Mouse (Mus musculus): Measurements from ENCODE around the gene Prkcb. TPM values are rescaled to one million over a fixed set of nuclear protein-coding genes. Genes with fewer than 3 reads are reported as not detected.

The Prkcb gene
- polyA plus RNA-seq, 1 experiment from 2014 or later, result 6.2 TPM

GRCm38 (mm10) chr7:122406625-122407024 is 118.1 kb downstream of the Prkcb start:
- ATAC-seq (ENCODE audit: extremely low read depth, insufficient number of reproducible peaks, low FRiP score, low TSS enrichment), result no peak
- H3K4me1 ChIP-seq, result peaks cover 17% of the 10 kb centered on the region
- H3K27ac ChIP-seq (replicated peaks), result no peak overlapping the region
- no peaks in the 10 kb centered on the region for H3K27me3 ChIP-seq (replicated peaks)
- no peak overlapping the region for H3K9ac ChIP-seq
- no peaks in the 10 kb centered on the region for H3K36me3 ChIP-seq
- WGBS, result 62% methylated on average over 13 of the region's 13 CpGs
- H3K4me3 ChIP-seq, result no peak overlapping the region
- no peaks in the 10 kb centered on the region for H3K9me3 ChIP-seq
- no peak overlapping the region for H3K4me2 ChIP-seq

GRCm38 (mm10) chr7:122409945-122410344 is 121.4 kb downstream of the Prkcb start:
- H3K27ac ChIP-seq (replicated peaks), result no peak overlapping the region
- ATAC-seq (ENCODE audit: extremely low read depth, insufficient number of reproducible peaks, low FRiP score, low TSS enrichment), result no peak
- no peaks in the 10 kb centered on the region for H3K36me3 ChIP-seq
- H3K27me3 ChIP-seq (replicated peaks), result no peaks in the 10 kb centered on the region
- H3K4me1 ChIP-seq, result peaks cover 4% of the 10 kb centered on the region
- H3K9ac ChIP-seq, result no peak overlapping the region
- H3K4me2 ChIP-seq, result no peak overlapping the region
- H3K4me3 ChIP-seq, result no peak overlapping the region
- 60% methylated on average over 6 of the region's 6 CpGs for WGBS
- H3K9me3 ChIP-seq, result no peaks in the 10 kb centered on the region

GRCm38 (mm10) chr7:122410873-122411272 is 122.3 kb downstream of the Prkcb start:
- no peak overlapping the region for H3K27ac ChIP-seq (replicated peaks)
- no peak overlapping the region for H3K4me3 ChIP-seq
- ATAC-seq (ENCODE audit: extremely low read depth, insufficient number of reproducible peaks, low FRiP score, low TSS enrichment), result no peak
- H3K4me2 ChIP-seq, result no peak overlapping the region
- H3K9ac ChIP-seq, result no peak overlapping the region
- H3K9me3 ChIP-seq, result no peaks in the 10 kb centered on the region
- H3K36me3 ChIP-seq, result no peaks in the 10 kb centered on the region
- WGBS, result 72% methylated on average over 3 of the region's 3 CpGs
- no peaks in the 10 kb centered on the region for H3K4me1 ChIP-seq
- no peaks in the 10 kb centered on the region for H3K27me3 ChIP-seq (replicated peaks)

GRCm38 (mm10) chr7:122413231-122413630 is 124.7 kb downstream of the Prkcb start:
- Histone ChIP-seq H3K27me3 (replicated peaks) (no peaks in the 10 kb centered on the region), H3K9me3 (no peaks in the 10 kb centered on the region), H3K4me3 (no peak overlapping the region), H3K9ac (no peak overlapping the region), H3K36me3 (no peaks in the 10 kb centered on the region), H3K4me1 (no peaks in the 10 kb centered on the region), H3K27ac (replicated peaks) (no peak overlapping the region), H3K4me2 (no peak overlapping the region)
- 70% methylated on average over 6 of the region's 6 CpGs for WGBS
- no peak for ATAC-seq (ENCODE audit: extremely low read depth, insufficient number of reproducible peaks, low FRiP score, low TSS enrichment)

DNA sequence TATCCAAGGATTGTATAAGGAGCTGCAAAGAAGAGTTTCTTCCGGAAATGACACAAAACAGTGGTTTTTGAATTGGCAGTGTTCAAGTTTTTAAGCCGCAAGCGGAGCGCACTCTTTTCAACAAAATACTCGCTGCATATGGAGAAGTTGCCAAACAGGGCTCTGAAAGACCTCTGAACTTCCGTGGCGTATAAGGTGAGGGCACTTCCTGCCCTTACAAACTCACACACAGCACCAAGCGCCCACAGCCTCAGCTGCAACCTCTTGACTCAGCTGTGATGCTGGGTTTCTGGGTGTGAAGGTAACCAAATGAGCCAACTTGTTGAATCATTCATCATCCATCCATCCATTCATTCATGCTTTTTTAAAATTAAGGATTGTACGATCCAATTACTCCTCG is 125.6 kb downstream of the Prkcb start:
- ATAC-seq (ENCODE audit: extremely low read depth, insufficient number of reproducible peaks, low FRiP score, low TSS enrichment), result no peak
- WGBS, result 84% methylated on average over 10 of the region's 10 CpGs
- no peaks in the 10 kb centered on the region for H3K27me3 ChIP-seq (replicated peaks)
- H3K4me3 ChIP-seq, result no peak overlapping the region
- no peaks in the 10 kb centered on the region for H3K36me3 ChIP-seq
- H3K4me1 ChIP-seq, result no peaks in the 10 kb centered on the region
- no peak overlapping the region for H3K27ac ChIP-seq (replicated peaks)
- H3K4me2 ChIP-seq, result no peak overlapping the region
- no peaks in the 10 kb centered on the region for H3K9me3 ChIP-seq
- no peak overlapping the region for H3K9ac ChIP-seq

DNA sequence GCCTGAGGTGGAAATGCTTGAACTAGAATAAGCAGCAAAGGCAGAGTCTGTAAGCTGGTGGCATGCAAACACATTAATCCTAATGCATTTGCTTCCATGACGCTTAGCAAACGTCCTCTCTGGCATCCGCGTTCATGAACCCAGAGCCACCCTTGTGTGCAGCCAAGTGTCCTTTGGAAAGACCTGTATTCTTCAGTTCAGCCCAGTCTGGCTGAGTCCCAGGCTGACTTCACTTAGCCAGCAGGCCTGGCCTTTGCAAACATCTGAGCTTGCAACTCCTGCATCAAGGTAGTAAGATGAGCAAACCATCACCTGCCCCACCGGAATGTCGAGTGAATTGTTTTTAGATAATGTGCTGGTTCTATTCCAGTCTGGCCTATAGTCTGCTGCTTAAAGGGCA is 126.1 kb downstream of the Prkcb start:
- no peak for ATAC-seq (ENCODE audit: extremely low read depth, insufficient number of reproducible peaks, low FRiP score, low TSS enrichment)
- no peak overlapping the region for H3K27ac ChIP-seq (replicated peaks)
- no peak overlapping the region for H3K9ac ChIP-seq

GRCm38 (mm10) chr7:122415387-122415786 is 126.8 kb downstream of the Prkcb start:
- H3K9ac ChIP-seq, result no peak overlapping the region
- no peak overlapping the region for H3K4me2 ChIP-seq
- H3K27me3 ChIP-seq (replicated peaks), result no peaks in the 10 kb centered on the region
- ATAC-seq (ENCODE audit: extremely low read depth, insufficient number of reproducible peaks, low FRiP score, low TSS enrichment), result no peak
- WGBS, result 69% methylated on average over 9 of the region's 9 CpGs
- H3K36me3 ChIP-seq, result no peaks in the 10 kb centered on the region
- no peak overlapping the region for H3K4me3 ChIP-seq
- H3K27ac ChIP-seq (replicated peaks), result no peak overlapping the region
- no peaks in the 10 kb centered on the region for H3K9me3 ChIP-seq
- no peaks in the 10 kb centered on the region for H3K4me1 ChIP-seq

More for the DNA sequence above, 126.1 kb downstream of the Prkcb start:
- H3K36me3 ChIP-seq, result no peaks in the 10 kb centered on the region
- H3K4me3 ChIP-seq, result no peak overlapping the region
- H3K4me2 ChIP-seq, result no peak overlapping the region
- H3K4me1 ChIP-seq, result no peaks in the 10 kb centered on the region
- no peaks in the 10 kb centered on the region for H3K27me3 ChIP-seq (replicated peaks)
- no peaks in the 10 kb centered on the region for H3K9me3 ChIP-seq
- 78% methylated on average over 6 of the region's 6 CpGs for WGBS

- 59% methylated on average over 12 of the region's 12 CpGs for WGBS
- Histone ChIP-seq H3K27me3 (replicated peaks) (no peaks in the 10 kb centered on the region), H3K4me2 (no peak overlapping the region), H3K27ac (replicated peaks) (no peak overlapping the region), H3K36me3 (no peaks in the 10 kb centered on the region), H3K9me3 (no peaks in the 10 kb centered on the region), H3K9ac (no peak overlapping the region), H3K4me3 (no peak overlapping the region), H3K4me1 (no peaks in the 10 kb centered on the region)
- ATAC-seq (ENCODE audit: extremely low read depth, insufficient number of reproducible peaks, low FRiP score, low TSS enrichment), result no peak
Measured at GRCm38 (mm10) chr7:122415904-122416303, 127.4 kb downstream of the Prkcb start.

DNA sequence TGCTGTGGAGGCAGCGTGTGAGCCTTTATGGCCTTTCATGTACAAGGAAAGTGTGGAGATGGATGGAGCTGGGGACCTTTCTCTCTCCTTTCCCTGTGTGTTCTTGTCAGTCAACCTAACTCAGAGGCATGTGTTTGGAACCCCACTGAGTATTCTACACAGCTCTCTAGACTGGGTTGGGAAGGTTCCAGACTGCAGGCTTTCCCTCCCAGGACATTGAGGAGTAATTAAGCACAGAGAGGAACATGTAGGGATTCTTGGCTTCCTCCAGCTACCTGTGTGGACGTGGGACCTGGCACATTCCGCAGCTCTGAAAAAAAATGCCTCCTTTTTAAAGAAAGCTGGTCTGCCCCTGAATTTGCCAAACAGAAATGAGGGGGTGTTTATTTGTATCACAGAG is 130.0 kb downstream of the Prkcb start:
- ATAC-seq (ENCODE audit: extremely low read depth, insufficient number of reproducible peaks, low FRiP score, low TSS enrichment), result no peak
- H3K36me3 ChIP-seq, result no peaks in the 10 kb centered on the region

DNA sequence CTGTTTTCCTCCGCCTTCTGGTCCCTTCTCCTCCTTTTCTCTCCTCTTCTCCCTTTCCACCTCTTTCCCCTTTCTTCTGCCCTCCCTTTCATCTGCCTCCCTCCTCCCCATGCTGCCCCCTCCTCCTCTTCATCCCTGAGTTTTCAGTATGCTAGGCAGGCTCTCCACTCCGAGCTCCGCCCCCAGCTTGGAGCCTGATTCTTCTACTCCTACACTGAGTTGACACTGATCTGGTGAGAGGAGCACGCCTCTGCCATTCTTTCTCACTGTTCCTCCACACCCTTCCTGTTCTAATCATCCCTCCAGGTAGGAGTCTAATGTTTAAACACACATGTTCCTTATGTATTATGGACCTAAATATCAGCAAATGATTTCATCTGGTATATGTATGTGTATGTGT is 135.3 kb downstream of the Prkcb start:
- Histone ChIP-seq H3K4me3 (no peak overlapping the region), H3K36me3 (no peaks in the 10 kb centered on the region), H3K4me1 (no peaks in the 10 kb centered on the region), H3K9ac (no peak overlapping the region), H3K27ac (replicated peaks) (no peak overlapping the region), H3K27me3 (replicated peaks) (no peaks in the 10 kb centered on the region), H3K9me3 (no peaks in the 10 kb centered on the region), H3K4me2 (no peak overlapping the region)
- WGBS, result 60% methylated on average over 4 of the region's 4 CpGs
- ATAC-seq (ENCODE audit: extremely low read depth, insufficient number of reproducible peaks, low FRiP score, low TSS enrichment), result no peak

More for the DNA sequence above, 130.0 kb downstream of the Prkcb start:
- Histone ChIP-seq H3K9ac (no peak overlapping the region), H3K4me1 (no peaks in the 10 kb centered on the region), H3K9me3 (no peaks in the 10 kb centered on the region), H3K27ac (replicated peaks) (no peak overlapping the region), H3K4me3 (no peak overlapping the region), H3K27me3 (replicated peaks) (no peaks in the 10 kb centered on the region), H3K4me2 (no peak overlapping the region)
- 66% methylated on average over 3 of the region's 3 CpGs for WGBS

DNA sequence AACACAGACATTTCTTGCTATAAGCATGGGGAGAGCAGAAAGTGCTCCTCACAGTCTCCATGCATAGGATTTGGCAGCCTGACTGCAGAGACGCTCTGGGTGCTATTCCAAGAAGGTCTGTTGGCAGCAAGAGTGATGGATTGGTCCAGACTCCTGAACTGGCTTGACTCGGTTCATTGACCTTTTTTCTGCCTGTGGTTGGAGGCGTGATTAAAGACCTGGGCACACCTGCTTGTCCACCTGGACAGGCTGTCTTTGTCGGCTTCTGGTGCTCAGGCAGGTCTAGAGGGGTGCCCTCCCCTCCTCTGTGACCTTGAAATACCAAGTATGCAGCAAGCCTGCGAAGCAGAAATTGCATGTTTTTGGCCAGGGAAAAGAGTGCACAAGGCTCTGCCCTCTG is 140.6 kb downstream of the Prkcb start:
- H3K27ac ChIP-seq (replicated peaks), result no peak overlapping the region
- 67% methylated on average over 5 of the region's 5 CpGs for WGBS
- no peak overlapping the region for H3K4me2 ChIP-seq
- no peak overlapping the region for H3K4me3 ChIP-seq
- H3K4me1 ChIP-seq, result no peaks in the 10 kb centered on the region
- ATAC-seq (ENCODE audit: extremely low read depth, insufficient number of reproducible peaks, low FRiP score, low TSS enrichment), result no peak
- no peaks in the 10 kb centered on the region for H3K27me3 ChIP-seq (replicated peaks)
- H3K9me3 ChIP-seq, result no peaks in the 10 kb centered on the region
- no peak overlapping the region for H3K9ac ChIP-seq
- no peaks in the 10 kb centered on the region for H3K36me3 ChIP-seq

- ATAC-seq (ENCODE audit: extremely low read depth, insufficient number of reproducible peaks, low FRiP score, low TSS enrichment), result no peak
- no peaks in the 10 kb centered on the region for H3K9me3 ChIP-seq
- no peak overlapping the region for H3K4me3 ChIP-seq
- H3K27me3 ChIP-seq (replicated peaks), result no peaks in the 10 kb centered on the region
- H3K4me2 ChIP-seq, result no peak overlapping the region
- no peak overlapping the region for H3K27ac ChIP-seq (replicated peaks)
- peaks cover 17% of the 10 kb centered on the region for H3K4me1 ChIP-seq
- no peaks in the 10 kb centered on the region for H3K36me3 ChIP-seq
- no peak overlapping the region for H3K9ac ChIP-seq
- WGBS, result 76% methylated on average over 4 of the region's 4 CpGs
Measured at GRCm38 (mm10) chr7:122432401-122432800, 143.8 kb downstream of the Prkcb start.
